Mouse (Mus musculus) erythroblast, embryonic 14.5 days (primary cell): Measurements from ENCODE around the gene Apoc3.

ENCODE experiments used
- GATA1 ChIP-seq: IDR thresholded peaks from 2 replicates; pipeline ENCODE4 v1.6.1; 2012; ENCODE audit warnings: low read length, inconsistent platforms, mixed read lengths
- TAL1 ChIP-seq: IDR thresholded peaks from 3 replicates; pipeline ENCODE4 v1.6.1; 2012; ENCODE audit warnings: low read length, inconsistent platforms, mixed read lengths

DNA sequence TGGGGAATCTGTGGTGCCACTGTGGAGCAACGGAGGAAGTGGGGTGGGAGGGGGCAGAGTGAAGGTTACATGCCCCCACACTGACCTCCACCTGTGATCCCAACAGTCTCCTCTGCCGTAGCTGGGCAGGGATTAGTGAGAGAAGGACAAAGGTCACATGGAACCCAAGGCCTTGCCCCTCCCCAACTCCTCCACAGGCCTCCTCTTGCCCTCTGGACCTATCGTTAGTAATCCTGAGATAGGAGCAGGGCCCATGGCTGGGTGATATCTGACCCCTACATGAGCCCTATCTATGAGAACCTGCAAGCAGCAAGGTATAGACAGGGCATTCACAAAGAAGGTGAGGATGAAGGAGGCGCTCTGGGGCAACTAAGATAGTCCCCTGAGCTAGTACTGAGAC is 213 bp upstream of the Apoc3 start:
- no peak for TF ChIP-seq GATA1
- no peak for TF ChIP-seq TAL1
